Mouse (Mus musculus): ENCODE data around the gene Igfl3.

Igfl3 gene

GRCm38 (mm10) chr7:18176194-18176593, at the start of gene Igfl3:
Igfl3 (plus strand) TSS chr7:18176494.
- no peak for DNase-seq

DNA sequence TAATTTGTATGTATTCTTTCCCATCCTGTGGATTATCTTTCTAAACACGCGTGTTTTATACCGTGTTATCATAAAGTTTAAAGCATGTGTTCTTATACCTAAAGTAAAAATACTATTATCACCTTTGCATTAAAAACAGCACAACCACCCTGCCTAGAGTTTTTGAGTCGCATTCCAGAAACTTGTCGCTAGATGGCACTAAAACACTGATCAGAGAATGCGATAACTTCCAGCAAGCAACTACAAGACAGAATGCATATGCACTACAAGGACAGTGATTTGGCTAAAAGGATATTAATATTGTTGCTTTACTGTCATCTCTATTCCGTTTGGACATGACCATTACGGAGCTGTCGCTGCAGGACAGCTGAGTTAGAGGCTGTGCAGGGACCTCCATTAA, 34.6 kb downstream of the Igfl3 start:
- DNase-seq: peak; percentile 46

DNA sequence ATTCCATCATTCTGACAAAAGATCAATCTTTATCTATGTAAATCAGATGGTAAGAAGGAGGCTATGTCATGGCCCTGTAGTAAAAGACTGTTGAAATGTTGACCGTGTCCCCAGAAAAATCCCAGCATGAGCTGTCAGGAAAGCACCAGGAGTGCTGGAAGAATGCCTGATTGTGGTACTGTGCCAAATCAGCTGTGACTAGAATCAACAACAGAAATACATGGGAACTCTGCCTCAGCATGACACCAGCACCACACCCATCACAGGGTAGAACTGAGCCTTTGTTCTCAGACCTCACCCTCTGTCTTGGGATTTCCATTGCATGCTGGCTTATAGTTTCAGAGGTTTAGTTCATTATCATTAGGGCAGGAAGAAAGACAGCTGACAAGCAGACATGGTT, 38.4 kb downstream of the Igfl3 start:
- no peak for DNase-seq

Data from kidney, adult 9 months (tissue).